Mouse (Mus musculus): ENCODE measurements around the gene Cerk. TPM values are rescaled to one million over a fixed set of nuclear protein-coding genes. Genes with fewer than 3 reads are reported as not detected.

The Cerk gene
- total RNA-seq, 2 experiments from 2014 or later = 8.0 to 9.5 TPM

- DNase-seq = peak; percentile 60
These were observed 95.9 kb downstream of the Cerk start for GRCm38 (mm10) chr15:86089991-86090529.

Other genes with a start within 250 kb of the Cerk start
- gene Celsr1, start 152.4 kb downstream of the Cerk start, total RNA-seq (2021) = under 1 TPM; 0.73 to 0.88 TPM
- gene Gramd4, start 128.4 kb downstream of the Cerk start, total RNA-seq (2021) = 10 to 100 TPM; 11.4 to 11.5 TPM
- 10 to 100 TPM; 12.2 to 15.3 TPM for gene Tbc1d22a, start 28.3 kb upstream of the Cerk start, total RNA-seq (2021)